Mouse (Mus musculus) ES-Bruce4 (cell line): ENCODE results near the gene St8sia1.

Source experiments
- CTCF ChIP-seq: IDR thresholded peaks from one replicate; pipeline ENCODE4 v1.8.1; 2011; ENCODE audit warnings: low read depth, low read length
- EP300 ChIP-seq: IDR thresholded peaks from 2 replicates; pipeline ENCODE4 v1.6.1; 2011; ENCODE audit warnings: low read depth, low read length; ENCODE audit not compliant: insufficient read depth
- POLR2A ChIP-seq: IDR thresholded peaks from one replicate; pipeline ENCODE4 v1.8.1; 2011; ENCODE audit warnings: low read length; ENCODE audit not compliant: insufficient read depth

DNA sequence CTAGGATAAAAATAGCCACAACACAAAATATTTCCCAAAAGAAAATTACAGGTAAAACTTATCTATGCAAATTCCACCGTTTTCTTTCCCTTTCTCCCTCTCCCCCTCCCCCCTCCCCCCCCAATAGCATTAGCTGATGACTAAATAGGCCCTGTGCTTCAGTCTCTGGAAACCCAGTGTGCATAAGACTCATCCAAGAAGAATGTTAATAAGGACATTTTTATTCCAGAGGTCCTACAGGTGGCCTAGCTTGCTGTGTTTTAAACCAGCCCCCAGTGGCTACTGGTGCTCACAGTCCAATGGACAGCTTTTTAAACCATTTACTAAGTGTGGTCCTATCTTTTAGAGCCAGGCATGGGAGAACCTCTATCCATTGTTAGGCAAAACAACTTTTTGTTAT, 166.3 kb downstream of the St8sia1 start:
- no peak for TF ChIP-seq EP300
- TF ChIP-seq CTCF = no peak
- no peak for TF ChIP-seq POLR2A
